Mouse (Mus musculus) thymus, adult 2 months (tissue): Measurements from ENCODE around the gene Dppa5a. TPM values are rescaled to one million over a fixed set of nuclear protein-coding genes. Genes with fewer than 3 reads are reported as not detected.

Experiments
- DNase-seq: peaks from one replicate; pipeline ENCODE4 v3.0.0; 2021
- H3K27ac ChIP-seq: fragments of 200-500 bp; 2 replicates; pipeline ENCODE4 v1.5.1; 2012; ENCODE audit warnings: low read length, control low read depth; ENCODE audit not compliant: control insufficient read depth, insufficient read depth
- H3K27me3 ChIP-seq: fragments of 200-500 bp; 2 replicates; pipeline ENCODE4 v1.6.1; 2012; ENCODE audit warnings: mild to moderate bottlenecking, low read length, moderate library complexity, mixed read lengths; ENCODE audit not compliant: control insufficient read depth, insufficient read depth
- H3K36me3 ChIP-seq: fragments of 200-500 bp; 2 replicates; pipeline ENCODE4 v1.6.1; 2012; ENCODE audit warnings: mild to moderate bottlenecking, low read length, moderate library complexity; ENCODE audit not compliant: control insufficient read depth, insufficient read depth
- H3K4me1 ChIP-seq: fragments of 200-500 bp; replicated peaks from 2 replicates; pipeline ENCODE4 v1.6.1; 2012; ENCODE audit warnings: low read length; ENCODE audit not compliant: control insufficient read depth, insufficient read depth
- H3K4me3 ChIP-seq: fragments of 200-500 bp; 2 replicates; pipeline ENCODE4 v1.5.1; 2012; ENCODE audit warnings: mild to moderate bottlenecking, low read length, control low read depth, moderate library complexity; ENCODE audit not compliant: control insufficient read depth, insufficient read depth
- CTCF ChIP-seq: fragments of 200-500 bp; IDR thresholded peaks from 2 replicates; pipeline ENCODE4 v1.5.1; 2012; ENCODE audit warnings: mild to moderate bottlenecking, control low read depth, low read length, moderate library complexity, borderline replicate concordance; ENCODE audit not compliant: control insufficient read depth, poor library complexity, insufficient read depth; ENCODE audit errors: extremely low read depth
- POLR2A ChIP-seq: fragments of 200-500 bp; IDR thresholded peaks from 2 replicates; pipeline ENCODE4 v1.6.1; 2012; ENCODE audit warnings: mild to moderate bottlenecking, low read length, control low read depth, moderate library complexity; ENCODE audit not compliant: control insufficient read depth, poor library complexity, insufficient read depth; ENCODE audit errors: extremely low read depth
- WGBS: fragments of 180-500 bp; shearing (Covaris S2); methylation state at CpG from one replicate; pipeline ENCODE4 v1.1.7; 2018; 5-methylcytosine and 5-hydroxymethylcytosine counted together
- polyA plus RNA-seq: library from polyadenylated mRNA; depleted of rRNA; stranded (reverse); fragments of >200 nt; gene quantifications from 2 replicates; pipeline ENCODE4 v1.2.3, GENCODE M21; 2012

Dppa5a gene
- polyA plus RNA-seq, 1 experiment = 0.19 TPM

- no peak for TF ChIP-seq POLR2A
- no peak for TF ChIP-seq CTCF
- peaks cover 13% of the 10 kb centered on the region for H3K27me3 ChIP-seq
- 90% methylated on average over 10 of the region's 10 CpGs for WGBS
Observed at GRCm38 (mm10) chr9:78393741-78394140, 25.8 kb upstream of the Dppa5a start.

GRCm38 (mm10) chr9:78389981-78390380 lies 22.0 kb upstream of the Dppa5a start:
- peaks cover 3% of the 10 kb centered on the region; the same call in 1 of the 2 replicates for H3K27me3 ChIP-seq
- no peak overlapping the region for H3K4me3 ChIP-seq
- 52% methylated on average over 5 of the region's 5 CpGs for WGBS
- H3K27ac ChIP-seq = no peak overlapping the region
- no peaks in the 10 kb centered on the region for H3K4me1 ChIP-seq
- no peaks in the 10 kb centered on the region for H3K36me3 ChIP-seq
- DNase-seq = no peak
- no peak for TF ChIP-seq CTCF
- TF ChIP-seq POLR2A = no peak

More at GRCm38 (mm10) chr9:78393741-78394140, 25.8 kb upstream of the Dppa5a start:
- Histone ChIP-seq H3K4me3 (no peak overlapping the region), H3K36me3 (no peaks in the 10 kb centered on the region), H3K27ac (no peak overlapping the region), H3K4me1 (peaks cover 9% of the 10 kb centered on the region)
- no peak for DNase-seq

- Histone ChIP-seq H3K36me3 (no peaks in the 10 kb centered on the region), H3K4me1 (no peaks in the 10 kb centered on the region), H3K27ac (no peak overlapping the region), H3K27me3 (no peaks in the 10 kb centered on the region), H3K4me3 (no peak overlapping the region)
- WGBS = 87% methylated on average over 7 of the region's 7 CpGs
- TF ChIP-seq POLR2A = no peak
- DNase-seq = no peak
Observed at GRCm38 (mm10) chr9:78386947-78387346, 19.0 kb upstream of the Dppa5a start.

GRCm38 (mm10) chr9:78385893-78386292 lies 17.9 kb upstream of the Dppa5a start:
- H3K4me1 ChIP-seq = no peaks in the 10 kb centered on the region
- no peak overlapping the region for H3K27ac ChIP-seq
- no peaks in the 10 kb centered on the region for H3K36me3 ChIP-seq
- DNase-seq = peak; percentile 9
- WGBS = 68% methylated on average over 3 of the region's 3 CpGs
- H3K27me3 ChIP-seq = no peaks in the 10 kb centered on the region
- no peak overlapping the region for H3K4me3 ChIP-seq
- TF ChIP-seq POLR2A (no peak), CTCF (no peak)

- H3K4me1 ChIP-seq = no peaks in the 10 kb centered on the region
- peak; percentile 3 for DNase-seq
- TF ChIP-seq CTCF (no peak), POLR2A (no peak)
- H3K36me3 ChIP-seq = no peaks in the 10 kb centered on the region
- no peak within 1 kb of the TSS for H3K27ac ChIP-seq
- 13% methylated on average over 22 of the region's 23 CpGs for WGBS
- no peaks in the 10 kb centered on the region for H3K27me3 ChIP-seq
- no peak within 1 kb of the TSS for H3K4me3 ChIP-seq
Observed at GRCm38 (mm10) chr9:78378113-78378785, 10.3 kb upstream of the Dppa5a start, which contains the start of gene Ooep. TSS of gene Ooep (minus strand) at chr9:78378725.

GRCm38 (mm10) chr9:78377546-78377945 lies 9.6 kb upstream of the Dppa5a start:
- DNase-seq = no peak
- Histone ChIP-seq H3K4me1 (no peaks in the 10 kb centered on the region), H3K27ac (no peak overlapping the region), H3K27me3 (no peaks in the 10 kb centered on the region), H3K4me3 (no peak overlapping the region), H3K36me3 (no peaks in the 10 kb centered on the region)
- TF ChIP-seq POLR2A (no peak), CTCF (no peak)
- WGBS = 75% methylated on average over 8 of the region's 8 CpGs

GRCm38 (mm10) chr9:78375486-78375885 lies 7.5 kb upstream of the Dppa5a start:
- no peak overlapping the region for H3K4me3 ChIP-seq
- no peaks in the 10 kb centered on the region for H3K36me3 ChIP-seq
- WGBS = 85% methylated on average over 4 of the region's 4 CpGs
- no peaks in the 10 kb centered on the region for H3K27me3 ChIP-seq
- DNase-seq = no peak
- H3K27ac ChIP-seq = no peak overlapping the region
- no peak for TF ChIP-seq CTCF
- no peak for TF ChIP-seq POLR2A
- no peaks in the 10 kb centered on the region for H3K4me1 ChIP-seq
